Mouse (Mus musculus) brain, embryonic 14.5 days (tissue): ENCODE measurements around the gene Fsip1.

Source experiments
- CTCF ChIP-seq: fragments of 200-500 bp; IDR thresholded peaks from 2 replicates; pipeline ENCODE4 v1.5.1; 2012; ENCODE audit warnings: inconsistent platforms, mild to moderate bottlenecking, moderate library complexity, borderline replicate concordance; ENCODE audit not compliant: insufficient read depth, insufficient read length; ENCODE audit errors: extremely low read depth
- POLR2A ChIP-seq: fragments of 200-500 bp; IDR thresholded peaks from 2 replicates; pipeline ENCODE4 v1.6.1; 2012; ENCODE audit warnings: mild to moderate bottlenecking, inconsistent platforms, borderline replicate concordance; ENCODE audit not compliant: poor library complexity, insufficient read depth, insufficient read length, severe bottlenecking; ENCODE audit errors: extremely low read depth

GRCm38 (mm10) chr2:118299981-118300380 lies 43.2 kb upstream of the Fsip1 start:
- no peak for TF ChIP-seq CTCF
- no peak for TF ChIP-seq POLR2A
